Comparison of ENCODE assay signal across 18 mouse cellular contexts in the genomic region with DNA sequence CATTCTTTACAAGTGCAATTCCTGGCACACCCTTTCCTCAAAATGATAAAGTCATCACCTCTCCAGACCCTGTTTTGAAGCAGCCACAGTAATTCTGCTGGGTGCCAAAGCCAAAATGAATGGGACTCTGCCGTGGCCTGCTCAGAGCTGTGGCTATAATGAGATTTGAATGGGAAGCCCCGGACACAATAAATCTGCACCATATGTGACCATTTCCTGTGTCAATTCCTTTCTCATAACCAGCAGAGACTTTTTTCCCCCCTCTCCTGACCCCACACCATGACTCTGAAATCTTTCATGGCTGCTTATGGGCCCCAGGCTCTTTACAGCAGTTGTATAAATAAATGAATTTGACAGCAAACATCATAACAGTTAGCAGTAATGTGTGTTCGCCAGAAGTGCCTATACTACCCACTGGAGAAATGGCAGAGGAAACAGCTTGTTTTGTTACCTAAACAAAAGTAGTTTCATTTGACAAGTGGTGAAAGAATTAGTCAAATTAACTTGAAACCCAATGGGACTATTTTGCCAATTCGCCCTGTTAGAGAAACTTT.
DNase-seq lines count a peak whose midpoint lies in the region; ATAC-seq and TF ChIP-seq lines count a peak whose summit lies in the region.
"Had no signal": no experiment of that assay in that cellular context is flagged by ENCODE, and none has a peak within 500 bp of the region (broad histone marks: within the 10 kb centered on the region; RNA-seq: fewer than 3 reads in every experiment).

No protein-coding gene starts in this region.

- H3K4me3 ChIP-seq in hindbrain, embryonic 10.5 days: no peak overlapping the region
- H3K4me3 ChIP-seq in hindbrain, embryonic 13.5 days: no peak overlapping the region
- H3K4me3 ChIP-seq in embryonic fibroblast, embryonic 13.5 days (ENCODE audit: insufficient read depth, low read length): no peak overlapping the region
- no peak overlapping the region for H3K4me3 ChIP-seq in limb, embryonic 13.5 days
- no peak overlapping the region for H3K4me3 ChIP-seq in neural tube, embryonic 15.5 days (replicated peaks)
- no peak overlapping the region for H3K4me3 ChIP-seq in lung, adult 2 months (replicated peaks; ENCODE audit: extremely low read depth, low read depth, low read length)
- H3K4me3 ChIP-seq: heart, embryonic 13.5 days; intestine, embryonic 15.5 days; limb, embryonic 15.5 days had no signal

- TF ChIP-seq POLR2A in embryonic fibroblast, embryonic 13.5 days (IDR thresholded peaks at IDR 0.05; ENCODE audit: low read depth, low read length): no peak
- no peak for TF ChIP-seq POLR2A in lung, adult 2 months (IDR thresholded peaks at IDR 0.05; ENCODE audit: borderline replicate concordance, extremely low read depth, low read depth, low read length)

- TF ChIP-seq CTCF in embryonic fibroblast, embryonic 13.5 days (IDR thresholded peaks at IDR 0.05; ENCODE audit: borderline replicate concordance, insufficient read depth, low read length): no peak
- no peak for TF ChIP-seq CTCF in lung, adult 2 months (IDR thresholded peaks at IDR 0.05; ENCODE audit: insufficient read depth, low read length)

- H3K9ac ChIP-seq in hindbrain, embryonic 13.5 days: no peak overlapping the region
- H3K9ac ChIP-seq in limb, embryonic 13.5 days: no peak overlapping the region
- H3K9ac ChIP-seq in neural tube, embryonic 15.5 days (replicated peaks): no peak overlapping the region
- H3K9ac ChIP-seq: heart, embryonic 13.5 days; intestine, embryonic 15.5 days; limb, embryonic 15.5 days had no signal

- ATAC-seq in hindbrain, embryonic 13.5 days (ENCODE audit: low FRiP score): no peak
- peak; percentile 67; the same call in 1 of the 2 replicates for ATAC-seq in limb, embryonic 13.5 days (ENCODE audit: low FRiP score, low read depth)
- ATAC-seq in neural tube, embryonic 15.5 days (ENCODE audit: low FRiP score): 0 out of 2 replicates have a peak, but pooled peaks have one; percentile 31
- ATAC-seq: forebrain, embryonic 14.5 days; intestine, embryonic 15.5 days; lung, postnatal 0 days had no signal

- H3K36me3 ChIP-seq in hindbrain, embryonic 10.5 days: no peaks in the 10 kb centered on the region
- H3K36me3 ChIP-seq in hindbrain, embryonic 13.5 days: no peaks in the 10 kb centered on the region
- H3K36me3 ChIP-seq in limb, embryonic 13.5 days: no peaks in the 10 kb centered on the region
- no peaks in the 10 kb centered on the region for H3K36me3 ChIP-seq in neural tube, embryonic 15.5 days
- H3K36me3 ChIP-seq: heart, embryonic 13.5 days; intestine, embryonic 15.5 days; limb, embryonic 15.5 days had no signal

- H3K27ac ChIP-seq in hindbrain, embryonic 10.5 days: no peak overlapping the region
- H3K27ac ChIP-seq in hindbrain, embryonic 13.5 days: no peak overlapping the region
- peak overlapping the region; percentile 65 for H3K27ac ChIP-seq in embryonic fibroblast, embryonic 13.5 days (ENCODE audit: insufficient read depth, low read length)
- H3K27ac ChIP-seq in limb, embryonic 13.5 days: no peak overlapping the region
- H3K27ac ChIP-seq in neural tube, embryonic 15.5 days (replicated peaks): no peak overlapping the region
- H3K27ac ChIP-seq: heart, embryonic 13.5 days; intestine, embryonic 15.5 days; limb, embryonic 15.5 days had no signal

- H3K27me3 ChIP-seq in hindbrain, embryonic 10.5 days (ENCODE audit: insufficient read depth, poor library complexity, severe bottlenecking): 0 out of 2 replicates have a peak, but pooled peaks cover 3% of the 10 kb centered on the region
- no peaks in the 10 kb centered on the region for H3K27me3 ChIP-seq in hindbrain, embryonic 13.5 days
- peaks cover 18% of the 10 kb centered on the region for H3K27me3 ChIP-seq in limb, embryonic 13.5 days
- no peaks in the 10 kb centered on the region for H3K27me3 ChIP-seq in neural tube, embryonic 15.5 days (replicated peaks)
- H3K27me3 ChIP-seq: heart, embryonic 13.5 days; intestine, embryonic 15.5 days; limb, embryonic 15.5 days had no signal

- H3K4me1 ChIP-seq in hindbrain, embryonic 10.5 days (replicated peaks): peaks cover 12% of the 10 kb centered on the region; the same call in 1 of the 2 replicates
- H3K4me1 ChIP-seq in hindbrain, embryonic 13.5 days (replicated peaks): peaks cover 9% of the 10 kb centered on the region; the same call in 1 of the 2 replicates
- peaks cover 7% of the 10 kb centered on the region; the same call in 1 of the 2 replicates for H3K4me1 ChIP-seq in embryonic fibroblast, embryonic 13.5 days (ENCODE audit: control insufficient read depth, insufficient read depth, low read length)
- peaks cover 12% of the 10 kb centered on the region for H3K4me1 ChIP-seq in limb, embryonic 13.5 days
- H3K4me1 ChIP-seq in neural tube, embryonic 15.5 days: 0 out of 2 replicates have a peak, but pooled peaks cover 3% of the 10 kb centered on the region
- H3K4me1 ChIP-seq in lung, adult 2 months (ENCODE audit: control insufficient read depth, insufficient read depth, low read length): no peaks in the 10 kb centered on the region
- H3K4me1 ChIP-seq: heart, embryonic 13.5 days; intestine, embryonic 15.5 days had no signal

- no peak overlapping the region for H3K4me2 ChIP-seq in hindbrain, embryonic 13.5 days
- no peak overlapping the region for H3K4me2 ChIP-seq in limb, embryonic 13.5 days (replicated peaks)
- H3K4me2 ChIP-seq in neural tube, embryonic 15.5 days: no peak overlapping the region
- H3K4me2 ChIP-seq: heart, embryonic 13.5 days; intestine, embryonic 15.5 days; limb, embryonic 15.5 days had no signal

- peak; percentile 38 for DNase-seq in hindbrain, embryonic 10.5 days (ENCODE audit: low spot score)
- DNase-seq in layer of hippocampus, postnatal 36 days: no peak
- no peak for DNase-seq in lung, adult 2 months
- DNase-seq in ovary, postnatal 14 days (ENCODE audit: low spot score): no peak
- DNase-seq: cerebellum, adult 11 months; gastrocnemius, postnatal 25 days; kidney, postnatal 10 days; right cerebral cortex, adult 18-20 months; thymus, adult 18-20 months had no signal

- no peaks in the 10 kb centered on the region for H3K9me3 ChIP-seq in hindbrain, embryonic 10.5 days
- no peaks in the 10 kb centered on the region for H3K9me3 ChIP-seq in hindbrain, embryonic 13.5 days
- no peaks in the 10 kb centered on the region for H3K9me3 ChIP-seq in limb, embryonic 13.5 days
- no peaks in the 10 kb centered on the region for H3K9me3 ChIP-seq in neural tube, embryonic 15.5 days (replicated peaks)
- H3K9me3 ChIP-seq: heart, embryonic 13.5 days; intestine, embryonic 15.5 days; limb, embryonic 15.5 days had no signal

- WGBS in hindbrain, embryonic 10.5 days: 47% methylated on average over 4 of the region's 4 CpGs
- WGBS in hindbrain, embryonic 13.5 days: 35% methylated on average over 4 of the region's 4 CpGs
- WGBS in limb, embryonic 13.5 days: 10% methylated on average over 4 of the region's 4 CpGs
- WGBS in neural tube, embryonic 15.5 days: 24% methylated on average over 4 of the region's 4 CpGs
- 27% methylated on average over 4 of the region's 4 CpGs for WGBS in lung, adult 2 months
